Mouse (Mus musculus): ENCODE measurements around the gene Eef1g. TPM values are rescaled to one million over a fixed set of nuclear protein-coding genes. Genes with fewer than 3 reads are reported as not detected.

Eef1g gene
- polyA plus RNA-seq, 1 experiment from 2014 or later, result 618 TPM

DNA sequence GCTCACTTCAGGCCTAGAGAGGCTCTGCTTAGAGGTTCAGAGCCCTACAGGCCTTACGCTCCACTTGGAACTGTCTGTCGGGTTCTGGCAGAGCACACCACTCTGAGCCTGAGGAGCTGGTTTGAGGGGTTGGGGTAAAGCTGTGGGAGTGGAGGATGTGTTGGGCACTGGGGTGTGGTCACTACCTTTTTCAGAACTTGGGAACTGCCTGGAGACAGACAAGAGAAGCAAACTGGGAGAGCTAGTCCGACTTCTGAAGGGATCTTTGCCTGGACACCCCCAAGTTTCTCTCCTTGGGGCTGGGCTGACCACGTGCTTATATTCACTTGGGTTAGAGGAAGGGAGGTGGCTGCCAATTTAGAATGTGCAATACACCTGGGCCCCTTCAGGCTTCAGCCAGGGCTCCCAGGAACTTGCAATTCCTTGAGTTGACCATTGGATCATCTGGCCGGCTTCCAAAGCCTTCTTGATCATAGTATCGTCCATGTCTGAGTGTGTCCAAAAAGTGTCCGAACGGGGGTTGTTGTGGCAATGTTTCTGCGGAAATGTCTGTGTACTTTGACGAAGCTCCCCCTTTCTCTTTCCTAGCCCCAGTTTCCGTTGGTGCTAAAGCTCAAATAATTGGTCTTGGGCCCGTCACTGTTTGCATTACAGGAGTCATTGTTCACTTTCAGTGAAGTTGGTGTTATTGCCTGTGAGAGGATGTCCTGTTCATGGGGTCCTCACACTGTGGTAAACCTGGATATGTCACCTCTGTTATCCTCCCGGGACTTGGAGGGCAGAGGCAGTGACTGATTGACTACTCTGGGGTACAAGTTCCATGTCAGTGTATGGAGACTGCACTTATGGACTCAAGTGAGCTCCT is 25.3 kb downstream of the Eef1g start:
- Histone ChIP-seq H3K27me3 (replicated peaks; ENCODE audit: control insufficient read depth, insufficient read depth, low read length) (peaks cover 35% of the 10 kb centered on the region), H3K4me3 (ENCODE audit: low read depth, low read length) (no peak overlapping the region), H3K27ac (ENCODE audit: low read depth, low read length) (no peak overlapping the region), H3K36me3 (ENCODE audit: control insufficient read depth, insufficient read depth, low read length) (no peaks in the 10 kb centered on the region), H3K9me3 (ENCODE audit: control insufficient read depth, low read length) (no peaks in the 10 kb centered on the region), H3K4me2 (peak overlapping the region; percentile 95), H3K4me1 (replicated peaks; ENCODE audit: control insufficient read depth, insufficient read depth, low read length) (peaks cover 20% of the 10 kb centered on the region), H3K9ac (ENCODE audit: low read depth, low read length) (no peak overlapping the region)
- 75% methylated on average over 13 of the region's 13 CpGs for WGBS
- no peak for ATAC-seq (replicated peaks; ENCODE audit: low FRiP score)
- DNase-seq (ENCODE audit: low spot score), result no peak

DNA sequence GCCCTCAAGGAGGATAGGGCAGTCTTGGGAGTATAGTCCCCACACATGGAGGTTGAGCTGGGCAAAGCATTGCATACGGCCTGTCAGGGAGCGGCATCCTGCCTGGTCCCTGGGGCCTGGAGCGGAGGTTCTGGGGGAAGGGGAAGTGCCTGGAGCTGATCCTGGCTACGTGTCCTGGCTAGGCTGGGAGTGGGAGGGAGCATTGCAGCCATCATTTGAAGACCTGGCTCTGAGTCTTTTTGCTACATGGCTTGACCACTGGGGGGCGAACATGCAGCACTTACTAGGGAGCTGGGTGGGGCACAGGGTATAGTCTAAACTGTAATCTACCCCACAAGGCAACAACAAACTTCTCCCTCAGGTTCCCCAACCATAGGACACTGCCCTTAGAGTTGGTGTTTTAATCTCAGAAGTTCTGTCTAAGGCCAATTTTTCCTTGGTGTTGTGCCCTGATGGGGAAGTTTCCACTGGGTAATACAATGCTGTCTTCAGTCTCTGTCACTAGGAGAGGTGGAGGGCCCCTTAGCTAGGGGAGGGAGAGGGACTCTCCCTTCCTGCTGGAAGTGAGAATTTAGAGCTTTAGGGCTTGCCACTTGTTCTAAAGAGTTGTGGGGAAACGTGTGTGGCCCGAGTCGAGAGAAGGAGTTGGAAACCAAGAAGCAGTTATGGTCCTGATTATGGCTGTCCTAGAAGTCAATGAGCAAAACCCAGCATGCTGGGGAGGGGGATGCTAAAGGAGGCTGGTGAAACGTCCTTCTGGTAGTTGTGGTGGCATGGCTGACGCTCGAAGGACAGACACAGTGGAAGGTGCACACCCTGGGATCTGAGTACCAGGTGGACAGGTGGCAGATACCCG is 26.2 kb downstream of the Eef1g start:
- peaks cover 29% of the 10 kb centered on the region for H3K4me1 ChIP-seq (replicated peaks; ENCODE audit: control insufficient read depth, insufficient read depth, low read length)
- WGBS, result 36% methylated on average over 12 of the region's 12 CpGs
- H3K36me3 ChIP-seq (ENCODE audit: control insufficient read depth, insufficient read depth, low read length), result no peaks in the 10 kb centered on the region
- H3K9ac ChIP-seq (ENCODE audit: low read depth, low read length), result no peak overlapping the region
- peak; percentile 66 for DNase-seq (ENCODE audit: low spot score)
- ATAC-seq (replicated peaks; ENCODE audit: low FRiP score), result peak; percentile 44; the same call in 1 of the 2 replicates
- H3K27ac ChIP-seq (ENCODE audit: low read depth, low read length), result no peak overlapping the region
- no peaks in the 10 kb centered on the region for H3K9me3 ChIP-seq (ENCODE audit: control insufficient read depth, low read length)
- H3K4me2 ChIP-seq, result 0 out of 2 replicates have a peak overlapping the region, but pooled peaks have one; percentile 9
- peaks cover 33% of the 10 kb centered on the region for H3K27me3 ChIP-seq (replicated peaks; ENCODE audit: control insufficient read depth, insufficient read depth, low read length)
- H3K4me3 ChIP-seq (ENCODE audit: low read depth, low read length), result no peak overlapping the region

- peaks cover 27% of the 10 kb centered on the region for H3K27me3 ChIP-seq (replicated peaks; ENCODE audit: control insufficient read depth, insufficient read depth, low read length)
- WGBS, result 43% methylated on average over 2 of the region's 2 CpGs
- no peak overlapping the region for H3K4me3 ChIP-seq (ENCODE audit: low read depth, low read length)
- DNase-seq (ENCODE audit: low spot score) (no peak), ATAC-seq (replicated peaks; ENCODE audit: low FRiP score) (no peak)
- H3K9ac ChIP-seq (ENCODE audit: low read depth, low read length), result no peak overlapping the region
- no peak overlapping the region for H3K4me2 ChIP-seq
- no peaks in the 10 kb centered on the region for H3K9me3 ChIP-seq (ENCODE audit: control insufficient read depth, low read length)
- H3K27ac ChIP-seq (ENCODE audit: low read depth, low read length), result no peak overlapping the region
- H3K4me1 ChIP-seq (replicated peaks; ENCODE audit: control insufficient read depth, insufficient read depth, low read length), result peaks cover 34% of the 10 kb centered on the region
- H3K36me3 ChIP-seq (ENCODE audit: control insufficient read depth, insufficient read depth, low read length), result no peaks in the 10 kb centered on the region
These were observed 26.7 kb downstream of the Eef1g start for GRCm38 (mm10) chr19:8993625-8993912.

- no peak overlapping the region for H3K9ac ChIP-seq (ENCODE audit: low read depth, low read length)
- 75% methylated on average over 10 of the region's 10 CpGs for WGBS
- H3K4me1 ChIP-seq (replicated peaks; ENCODE audit: control insufficient read depth, insufficient read depth, low read length), result peaks cover 27% of the 10 kb centered on the region
These were observed 28.2 kb downstream of the Eef1g start for GRCm38 (mm10) chr19:8994813-8995607.

GRCm38 (mm10) chr19:8996601-8997000 is 29.8 kb downstream of the Eef1g start:
- H3K36me3 ChIP-seq (ENCODE audit: control insufficient read depth, insufficient read depth, low read length), result no peaks in the 10 kb centered on the region
- ATAC-seq (replicated peaks; ENCODE audit: low FRiP score) (no peak), DNase-seq (ENCODE audit: low spot score) (no peak)
- no peak overlapping the region for H3K4me3 ChIP-seq (ENCODE audit: low read depth, low read length)
- peaks cover under 1% of the 10 kb centered on the region; the same call in 1 of the 2 replicates for H3K27me3 ChIP-seq (replicated peaks; ENCODE audit: control insufficient read depth, insufficient read depth, low read length)
- WGBS, result 91% methylated on average over 6 of the region's 6 CpGs
- no peaks in the 10 kb centered on the region for H3K9me3 ChIP-seq (ENCODE audit: control insufficient read depth, low read length)
- H3K9ac ChIP-seq (ENCODE audit: low read depth, low read length), result no peak overlapping the region
- no peak overlapping the region for H3K27ac ChIP-seq (ENCODE audit: low read depth, low read length)
- H3K4me1 ChIP-seq (replicated peaks; ENCODE audit: control insufficient read depth, insufficient read depth, low read length), result peaks cover 23% of the 10 kb centered on the region
- no peak overlapping the region for H3K4me2 ChIP-seq

More at GRCm38 (mm10) chr19:8994813-8995607, 28.2 kb downstream of the Eef1g start:
- Histone ChIP-seq H3K9me3 (ENCODE audit: control insufficient read depth, low read length) (no peaks in the 10 kb centered on the region), H3K27ac (ENCODE audit: low read depth, low read length) (no peak overlapping the region), H3K36me3 (ENCODE audit: control insufficient read depth, insufficient read depth, low read length) (no peaks in the 10 kb centered on the region), H3K27me3 (replicated peaks; ENCODE audit: control insufficient read depth, insufficient read depth, low read length) (peaks cover 16% of the 10 kb centered on the region), H3K4me2 (no peak overlapping the region), H3K4me3 (ENCODE audit: low read depth, low read length) (no peak overlapping the region)
- ATAC-seq (replicated peaks; ENCODE audit: low FRiP score), result no peak
- DNase-seq (ENCODE audit: low spot score), result no peak

- H3K27me3 ChIP-seq (replicated peaks; ENCODE audit: control insufficient read depth, insufficient read depth, low read length), result no peaks in the 10 kb centered on the region
- H3K4me2 ChIP-seq, result no peak overlapping the region
- H3K36me3 ChIP-seq (ENCODE audit: control insufficient read depth, insufficient read depth, low read length), result 0 out of 2 replicates have a peak, but pooled peaks cover 7% of the 10 kb centered on the region
- H3K27ac ChIP-seq (ENCODE audit: low read depth, low read length), result peak overlapping the region; percentile 45; the same call in 1 of the 2 replicates
- H3K4me3 ChIP-seq (ENCODE audit: low read depth, low read length), result no peak overlapping the region
- WGBS, result 45% methylated on average over 4 of the region's 4 CpGs
- H3K4me1 ChIP-seq (replicated peaks; ENCODE audit: control insufficient read depth, insufficient read depth, low read length), result peaks cover 21% of the 10 kb centered on the region
- DNase-seq (ENCODE audit: low spot score) (peak; percentile 54), ATAC-seq (replicated peaks; ENCODE audit: low FRiP score) (peak; percentile 88)
- no peak overlapping the region for H3K9ac ChIP-seq (ENCODE audit: low read depth, low read length)
- H3K9me3 ChIP-seq (ENCODE audit: control insufficient read depth, low read length), result no peaks in the 10 kb centered on the region
These were observed 30.7 kb downstream of the Eef1g start for GRCm38 (mm10) chr19:8997546-8997945.

DNA sequence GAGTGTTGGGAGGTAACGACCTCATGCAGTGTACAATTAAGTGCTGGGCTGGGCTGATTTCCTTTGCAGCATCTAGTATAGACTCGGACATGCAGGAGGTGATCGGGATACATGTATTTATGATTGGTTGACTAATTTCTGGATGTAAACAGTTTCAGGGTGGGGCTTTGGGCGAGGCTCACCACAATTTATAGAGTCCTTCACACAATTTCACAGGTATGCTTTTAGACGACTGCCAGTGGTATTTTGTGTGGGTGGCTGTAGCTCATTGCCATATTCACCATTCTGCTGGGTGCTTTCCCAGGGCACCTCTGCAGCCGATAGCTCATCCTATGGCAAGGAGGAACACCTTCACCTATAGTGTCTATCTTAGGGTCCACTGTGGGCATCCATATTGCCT is 31.7 kb downstream of the Eef1g start:
- Histone ChIP-seq H3K9me3 (ENCODE audit: control insufficient read depth, low read length) (no peaks in the 10 kb centered on the region), H3K4me1 (replicated peaks; ENCODE audit: control insufficient read depth, insufficient read depth, low read length) (peaks cover 16% of the 10 kb centered on the region), H3K36me3 (ENCODE audit: control insufficient read depth, insufficient read depth, low read length) (0 out of 2 replicates have a peak, but pooled peaks cover 7% of the 10 kb centered on the region), H3K4me3 (ENCODE audit: low read depth, low read length) (no peak overlapping the region), H3K27me3 (replicated peaks; ENCODE audit: control insufficient read depth, insufficient read depth, low read length) (no peaks in the 10 kb centered on the region), H3K4me2 (no peak overlapping the region), H3K9ac (ENCODE audit: low read depth, low read length) (no peak overlapping the region), H3K27ac (ENCODE audit: low read depth, low read length) (no peak overlapping the region)
- ATAC-seq (replicated peaks; ENCODE audit: low FRiP score) (no peak), DNase-seq (ENCODE audit: low spot score) (no peak)
- 84% methylated on average over 6 of the region's 6 CpGs for WGBS

DNA sequence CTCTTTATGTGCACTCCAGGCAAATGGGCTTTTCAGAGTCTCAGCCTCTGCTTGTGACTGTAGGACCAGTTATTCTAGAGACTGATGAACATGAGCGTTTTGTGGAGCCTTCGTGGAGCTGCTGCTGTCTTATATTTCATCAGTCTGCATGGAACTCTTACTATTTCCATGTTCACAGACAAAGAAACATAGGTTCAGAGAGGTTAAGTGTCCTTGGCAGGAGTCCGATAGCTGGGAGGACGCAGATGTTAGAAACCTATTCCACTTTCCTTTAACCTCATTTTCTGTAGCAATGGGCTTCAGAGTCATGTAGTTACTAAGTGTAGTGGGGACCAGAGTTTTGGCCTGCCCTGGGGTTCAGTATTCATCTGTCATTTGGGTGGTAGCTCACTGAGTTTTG is 32.4 kb downstream of the Eef1g start:
- no peaks in the 10 kb centered on the region for H3K9me3 ChIP-seq (ENCODE audit: control insufficient read depth, low read length)
- 92% methylated on average over 4 of the region's 4 CpGs for WGBS

More for the DNA sequence above, 32.4 kb downstream of the Eef1g start:
- ATAC-seq (replicated peaks; ENCODE audit: low FRiP score) (no peak), DNase-seq (ENCODE audit: low spot score) (no peak)
- Histone ChIP-seq H3K36me3 (ENCODE audit: control insufficient read depth, insufficient read depth, low read length) (0 out of 2 replicates have a peak, but pooled peaks cover 7% of the 10 kb centered on the region), H3K4me2 (no peak overlapping the region), H3K27me3 (replicated peaks; ENCODE audit: control insufficient read depth, insufficient read depth, low read length) (no peaks in the 10 kb centered on the region), H3K4me1 (replicated peaks; ENCODE audit: control insufficient read depth, insufficient read depth, low read length) (peaks cover 16% of the 10 kb centered on the region), H3K4me3 (ENCODE audit: low read depth, low read length) (no peak overlapping the region), H3K9ac (ENCODE audit: low read depth, low read length) (no peak overlapping the region), H3K27ac (ENCODE audit: low read depth, low read length) (no peak overlapping the region)
